Mouse (Mus musculus): Measurements from ENCODE around the gene Hoxb7.

DNA sequence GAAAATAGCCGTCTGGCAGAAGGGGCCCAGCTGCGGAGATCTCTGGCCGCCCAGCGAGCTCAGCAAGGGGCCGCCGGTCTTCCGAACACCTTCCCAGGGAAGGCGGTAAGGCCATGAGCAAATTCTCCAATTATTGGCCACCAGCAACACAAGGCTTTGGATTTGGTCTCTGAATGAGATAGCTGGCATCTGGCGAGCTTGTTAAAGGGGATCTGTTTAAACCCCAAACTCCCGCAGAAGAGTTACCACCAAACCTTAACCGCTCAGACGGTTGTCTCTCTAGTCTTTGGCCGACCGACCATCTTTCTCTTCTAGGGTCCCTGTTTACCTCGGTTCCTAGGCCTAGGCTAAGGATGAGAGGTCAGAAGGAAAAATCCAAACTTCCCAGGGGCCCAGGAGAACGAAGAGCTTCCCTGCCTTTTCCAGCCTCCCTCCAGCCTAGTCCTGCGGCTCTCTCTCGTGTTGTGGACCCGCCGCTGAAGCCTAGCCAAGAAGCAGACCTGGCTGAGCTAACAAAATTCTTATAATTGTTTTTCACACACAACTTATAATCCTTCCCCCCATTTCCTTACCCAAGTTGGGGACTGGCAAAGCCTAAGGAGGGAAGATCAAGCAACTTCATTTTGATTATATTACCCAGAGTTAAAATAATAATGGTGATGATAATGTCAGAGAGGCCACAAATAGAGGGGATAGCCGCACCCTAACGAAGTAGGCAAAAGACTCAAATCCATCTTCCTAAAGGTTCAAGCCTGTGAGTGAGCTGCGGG lies 16.1 kb downstream of the Hoxb7 start:
- TF ChIP-seq CTCF (IDR thresholded peaks at IDR 0.05; ENCODE audit: borderline replicate concordance, insufficient read depth, low read depth, low read length) (no peak), POLR2A (IDR thresholded peaks at IDR 0.05; ENCODE audit: borderline replicate concordance, insufficient read depth, low read length) (no peak)
